Mouse (Mus musculus) mouse trophoblast stem cell (cell line): ENCODE data around the gene Mixl1.

Experiments used
- in situ Hi-C, 2 experiments: fragments of 300-500 bp; cut with MseI, MboI; formaldehyde crosslinking; loops; 2 replicates in 1 of 2; 3 replicates in 1 of 2; pipeline ENCODE4 v1.15.1; 2025

Mixl1 gene

GRCm38 (mm10) chr1:180696626-180697352, at the start of gene Mixl1:
Mixl1 (minus strand) TSS chr1:180697034.
- in situ Hi-C loops = no loop called here

GRCm38 (mm10) chr1:180729231-180729630, 32.4 kb upstream of the Mixl1 start:
- in situ Hi-C loops = no loop called here

GRCm38 (mm10) chr1:180726183-180726582, 29.3 kb upstream of the Mixl1 start:
- in situ Hi-C loops = no loop called here

- in situ Hi-C loops = no loop called here
These were observed 28.9 kb upstream of the Mixl1 start, which contains the start of gene Acbd3 for GRCm38 (mm10) chr1:180725704-180726179. Acbd3 (plus strand) TSS chr1:180726043.

GRCm38 (mm10) chr1:180723701-180724238, 26.9 kb upstream of the Mixl1 start:
- in situ Hi-C loops = loop anchor here in 1 of 2 experiments (5.0 kb wide), 1 partner anchor 39 kb away; no protein-coding TSS in a partner anchor

- in situ Hi-C loops = loop anchor here in 1 of 2 experiments (5.0 kb wide), 1 partner anchor 40 kb away; no protein-coding TSS in a partner anchor
These were observed 25.8 kb upstream of the Mixl1 start for GRCm38 (mm10) chr1:180722608-180723007.

- in situ Hi-C loops = loop anchor here in 1 of 2 experiments (5.0 kb wide), 1 partner anchor 42 kb away; no protein-coding TSS in a partner anchor
These were observed 23.3 kb upstream of the Mixl1 start for GRCm38 (mm10) chr1:180719951-180720689.

- in situ Hi-C loops = no loop called here
These were observed 22.6 kb upstream of the Mixl1 start for GRCm38 (mm10) chr1:180719483-180719882.

GRCm38 (mm10) chr1:180718756-180719155, 21.9 kb upstream of the Mixl1 start:
- in situ Hi-C loops = no loop called here

- in situ Hi-C loops = no loop called here
These were observed 12.3 kb upstream of the Mixl1 start for GRCm38 (mm10) chr1:180708935-180709776.

- in situ Hi-C loops = no loop called here
These were observed 11.0 kb upstream of the Mixl1 start for GRCm38 (mm10) chr1:180707813-180708212.

- in situ Hi-C loops = no loop called here
These were observed 10.5 kb upstream of the Mixl1 start for GRCm38 (mm10) chr1:180707368-180707767.

- in situ Hi-C loops = no loop called here
These were observed 6.6 kb upstream of the Mixl1 start for GRCm38 (mm10) chr1:180703400-180703799.

- in situ Hi-C loops = no loop called here
These were observed 1.2 kb upstream of the Mixl1 start for GRCm38 (mm10) chr1:180698063-180698462.

- in situ Hi-C loops = no loop called here
These were observed 5.5 kb downstream of the Mixl1 start for GRCm38 (mm10) chr1:180691284-180691683.
